Mouse (Mus musculus) layer of hippocampus, adult 2 months (tissue): ENCODE measurements around the gene Tmc8. TPM values are rescaled to one million over a fixed set of nuclear protein-coding genes. Genes with fewer than 3 reads are reported as not detected.

Experiments
- DNase-seq, 2 experiments: peaks; one replicate each; pipeline ENCODE4 v3.0.0; 2022; ENCODE audit warnings: low spot score in 2 of 2
- H3K27ac ChIP-seq: fragments of 200-600 bp; 2 replicates; pipeline ENCODE4 v1.8.1; 2022
- H3K4me3 ChIP-seq: fragments of 200-600 bp; 2 replicates; pipeline ENCODE4 v1.8.1; 2022; ENCODE audit warnings: mild to moderate bottlenecking
- CTCF ChIP-seq: fragments of 200-600 bp; conservative IDR thresholded peaks from 2 replicates; pipeline ENCODE4 v1.8.1; 2022; ENCODE audit warnings: antibody characterized with exemption, mild to moderate bottlenecking, moderate library complexity
- total RNA-seq, 2 experiments: library from RNA; stranded (reverse); gene quantifications; 2 replicates each; pipeline ENCODE4 v1.2.3; 2021

The Tmc8 gene
- total RNA-seq, 2 experiments from 2014 or later = 0.64 to 0.91 TPM

DNA sequence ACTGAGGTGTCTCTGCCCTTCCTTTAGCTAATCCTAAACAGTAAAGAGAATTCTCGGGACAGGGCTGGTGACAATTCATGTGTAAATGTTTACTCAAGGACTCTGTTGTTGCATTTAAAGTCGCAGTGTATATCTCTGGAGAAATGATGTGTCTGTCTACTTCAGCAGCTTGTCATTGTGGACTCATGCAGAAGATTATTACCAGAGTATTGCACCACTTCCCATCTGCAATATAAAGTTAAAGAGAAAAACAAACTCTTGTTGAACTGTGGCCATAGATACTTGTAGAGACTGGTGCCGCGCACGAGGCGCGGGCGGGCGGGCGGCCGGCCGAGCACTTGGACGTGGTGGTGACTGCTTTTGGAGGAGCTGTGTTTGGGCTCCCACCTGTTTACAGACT is 20.1 kb upstream of the Tmc8 start:
- H3K4me3 ChIP-seq = no peak overlapping the region
- TF ChIP-seq CTCF = no peak
- no peak overlapping the region for H3K27ac ChIP-seq
- no peak for DNase-seq

DNA sequence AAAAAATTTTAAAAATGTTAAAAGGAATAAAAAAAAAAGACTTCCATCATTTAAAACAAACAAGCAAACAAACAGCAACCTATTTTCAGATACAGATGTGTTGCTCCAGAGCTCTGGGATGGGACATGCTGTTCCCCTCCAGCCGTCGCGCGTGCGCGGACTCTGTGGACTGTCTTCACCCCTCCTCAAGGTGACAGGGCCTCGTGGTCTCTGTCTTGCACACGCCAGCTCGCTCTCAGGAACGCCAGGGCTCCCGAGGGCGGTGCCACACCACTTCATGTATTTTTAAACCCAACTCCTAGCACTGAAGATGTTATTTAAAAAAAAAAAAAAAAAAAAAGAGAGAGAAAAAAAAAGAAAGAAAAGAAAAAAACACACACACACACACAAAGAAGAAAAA is 19.6 kb upstream of the Tmc8 start:
- TF ChIP-seq CTCF = no peak
- no peak for DNase-seq
- H3K27ac ChIP-seq = no peak overlapping the region
- H3K4me3 ChIP-seq = no peak overlapping the region

DNA sequence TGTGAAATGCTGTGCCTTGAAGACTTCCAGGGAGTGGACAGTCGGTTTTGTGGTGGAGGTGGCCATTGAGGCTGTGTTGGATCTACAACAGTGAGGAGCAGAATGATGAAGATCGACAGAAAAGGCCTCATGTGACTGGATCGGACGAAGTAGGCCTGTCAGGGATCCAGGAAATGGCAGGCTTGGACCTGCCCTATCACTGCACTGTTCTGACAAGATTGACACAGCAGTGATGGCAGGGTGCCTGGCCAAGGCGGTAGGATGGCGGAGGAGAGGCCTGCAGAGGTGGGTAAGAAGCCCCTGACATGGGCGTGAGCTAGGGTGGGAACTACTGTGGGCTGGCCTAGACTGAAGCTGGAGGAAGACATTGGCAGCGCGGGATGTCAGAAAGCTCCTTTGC is 17.6 kb upstream of the Tmc8 start:
- Histone ChIP-seq H3K27ac (peak overlapping the region; percentile 32; the same call in 1 of the 2 replicates), H3K4me3 (no peak overlapping the region)
- DNase-seq = no peak
- TF ChIP-seq CTCF = no peak

DNA sequence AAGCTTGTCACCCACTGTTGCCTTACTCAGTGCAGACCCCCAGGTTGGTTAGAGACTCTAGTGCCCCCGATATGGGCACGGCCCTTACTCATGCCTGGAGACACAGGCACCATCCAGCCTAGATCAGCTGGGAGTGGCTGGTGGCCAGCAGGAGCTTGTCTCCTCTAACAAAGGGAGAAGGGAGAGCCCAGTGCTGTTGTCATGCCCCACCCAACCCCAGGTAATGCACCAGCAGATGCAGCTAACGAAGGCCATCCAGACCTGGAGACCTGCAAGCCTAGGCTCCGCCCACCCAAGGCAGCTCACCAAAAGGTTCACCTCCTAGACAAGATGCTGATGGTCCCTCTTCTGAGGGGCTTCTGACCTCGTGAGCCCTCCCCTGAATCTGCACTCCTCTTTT is 16.5 kb upstream of the Tmc8 start:
- no peak for TF ChIP-seq CTCF
- Histone ChIP-seq H3K27ac (0 out of 2 replicates have a peak overlapping the region, but pooled peaks have one; percentile 14), H3K4me3 (no peak overlapping the region)
- no peak for DNase-seq

DNA sequence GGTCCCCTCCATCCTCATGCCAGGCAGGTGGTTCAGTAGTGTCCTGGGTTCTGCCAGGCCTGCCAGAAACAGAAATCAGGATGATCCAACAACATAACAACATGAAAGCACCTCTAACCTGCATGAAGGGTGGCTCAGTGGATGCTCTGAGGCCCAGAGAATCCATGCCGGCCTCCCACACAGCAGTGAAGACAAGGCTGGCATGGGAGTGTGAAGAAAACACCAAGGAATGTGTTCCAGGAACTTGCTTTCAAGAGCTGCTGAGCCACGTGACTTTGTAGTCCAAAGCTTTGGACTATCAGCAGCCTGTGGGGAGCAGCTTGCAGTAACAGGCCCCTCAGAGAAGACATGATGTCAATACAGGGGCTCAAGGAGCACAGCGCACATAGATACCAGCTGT is 15.6 kb upstream of the Tmc8 start:
- TF ChIP-seq CTCF = no peak
- no peak for DNase-seq
- Histone ChIP-seq H3K4me3 (no peak overlapping the region), H3K27ac (peak overlapping the region; percentile 32; the same call in 1 of the 2 replicates)

DNA sequence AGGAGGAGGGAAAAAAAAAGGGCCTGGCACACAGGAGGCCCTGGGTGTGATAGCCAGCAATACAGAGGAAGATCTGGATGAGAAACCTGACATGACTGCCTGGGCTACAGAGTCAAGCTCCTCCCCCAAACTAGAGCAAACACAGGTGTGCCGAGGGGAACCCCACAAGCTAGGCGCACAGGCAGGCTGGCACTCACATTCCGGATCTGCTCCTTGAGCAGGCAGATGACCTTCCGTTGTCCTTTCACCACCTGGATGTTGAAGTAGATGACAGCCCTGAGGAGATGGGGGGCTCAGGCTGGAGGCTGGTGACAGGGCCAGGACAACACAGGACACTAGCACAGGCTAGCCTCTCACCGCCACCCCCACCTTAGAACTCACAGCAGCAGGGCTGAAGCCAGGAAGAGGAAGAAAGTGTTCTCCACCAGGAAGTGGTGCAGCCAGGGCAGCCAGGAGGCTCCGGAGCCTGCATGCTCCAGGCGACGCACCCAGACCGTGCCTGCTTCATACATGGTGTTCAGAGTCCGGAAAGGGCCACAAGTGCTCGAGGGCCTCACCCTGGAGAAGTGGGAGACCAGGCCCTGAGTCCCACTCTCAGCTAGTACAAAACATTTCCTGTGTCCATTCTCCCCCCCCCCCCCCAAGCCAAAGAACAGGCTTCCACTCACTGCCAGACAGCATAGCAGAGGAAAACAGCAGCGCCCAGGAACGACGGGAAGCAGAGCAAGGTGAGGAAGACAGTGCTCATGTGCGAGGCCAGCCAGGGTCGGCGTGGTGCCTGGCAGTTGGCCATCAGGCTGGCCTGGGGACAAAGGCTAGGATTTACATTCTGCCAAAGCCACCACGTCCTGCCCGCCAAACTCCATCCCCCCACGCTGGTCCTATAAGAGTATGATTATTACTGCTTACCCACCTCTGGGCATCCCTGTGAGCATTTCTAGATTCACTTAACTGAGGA is 12.9 kb upstream of the Tmc8 start:
- no peak for DNase-seq
- H3K4me3 ChIP-seq = no peak overlapping the region

DNA sequence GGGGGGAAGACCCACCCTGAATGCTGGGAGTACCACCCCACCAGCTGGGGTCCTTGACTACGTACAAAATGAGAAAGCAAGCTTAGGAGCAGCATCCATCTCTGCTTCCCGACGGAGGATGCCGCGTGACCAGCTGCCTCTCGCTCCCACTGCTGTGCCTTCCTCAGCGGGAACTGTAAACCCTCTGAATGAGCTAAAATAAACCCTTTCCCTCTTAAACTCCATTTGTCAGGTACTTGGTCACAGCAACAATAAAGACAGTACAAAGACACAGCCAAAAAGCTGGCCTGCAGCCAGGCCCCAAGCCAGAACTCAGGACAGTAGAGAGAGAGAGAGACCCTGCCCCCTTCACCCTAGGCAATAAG is 12.2 kb upstream of the Tmc8 start:
- H3K27ac ChIP-seq = no peak overlapping the region
- DNase-seq = no peak
- no peak for TF ChIP-seq CTCF
- H3K4me3 ChIP-seq = no peak overlapping the region

More for the DNA sequence above, 12.9 kb upstream of the Tmc8 start:
- no peak for TF ChIP-seq CTCF
- H3K27ac ChIP-seq = no peak overlapping the region

DNA sequence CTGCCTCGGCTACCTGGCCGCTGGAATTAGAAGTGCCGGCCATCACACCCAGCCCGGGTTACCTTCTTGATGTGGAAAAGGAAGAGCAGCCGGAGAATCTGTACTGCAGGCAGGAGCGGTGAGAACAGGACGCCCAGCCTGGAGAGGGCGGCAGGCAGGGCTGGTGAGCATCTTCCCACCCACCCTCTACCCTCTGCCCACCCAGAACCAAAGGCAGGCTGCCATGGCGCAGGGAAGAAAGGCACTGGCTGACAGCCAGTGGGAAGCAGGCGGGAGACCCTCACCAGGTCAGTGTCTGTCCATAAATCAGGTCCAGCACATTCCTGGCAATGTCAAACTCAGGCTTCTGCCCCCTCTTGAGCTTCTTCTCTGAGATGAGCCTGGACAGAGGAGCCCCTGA is 11.5 kb upstream of the Tmc8 start:
- TF ChIP-seq CTCF = no peak
- H3K27ac ChIP-seq = no peak overlapping the region
- DNase-seq = no peak
- no peak overlapping the region for H3K4me3 ChIP-seq

DNA sequence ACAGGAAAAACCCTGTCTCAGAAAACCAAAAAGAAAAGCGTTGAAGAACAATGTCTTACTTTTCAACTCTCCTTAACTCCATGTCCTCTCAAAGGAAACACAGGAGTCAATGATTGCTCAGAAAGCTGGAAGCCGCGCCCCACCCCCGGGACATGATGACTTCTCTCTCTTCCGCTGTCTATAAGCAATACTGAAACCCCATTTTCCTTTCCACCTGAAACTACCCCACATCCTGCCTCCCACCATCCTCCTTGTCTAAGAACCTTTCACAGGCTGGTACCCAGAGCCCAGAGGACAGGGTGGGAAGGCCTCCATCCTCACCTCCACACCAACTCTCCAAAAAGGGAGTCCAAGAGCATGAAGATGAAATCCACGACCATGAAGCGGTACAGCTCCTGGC is 9.5 kb upstream of the Tmc8 start:
- no peak for DNase-seq
- TF ChIP-seq CTCF = no peak
- Histone ChIP-seq H3K27ac (no peak overlapping the region), H3K4me3 (no peak overlapping the region)

DNA sequence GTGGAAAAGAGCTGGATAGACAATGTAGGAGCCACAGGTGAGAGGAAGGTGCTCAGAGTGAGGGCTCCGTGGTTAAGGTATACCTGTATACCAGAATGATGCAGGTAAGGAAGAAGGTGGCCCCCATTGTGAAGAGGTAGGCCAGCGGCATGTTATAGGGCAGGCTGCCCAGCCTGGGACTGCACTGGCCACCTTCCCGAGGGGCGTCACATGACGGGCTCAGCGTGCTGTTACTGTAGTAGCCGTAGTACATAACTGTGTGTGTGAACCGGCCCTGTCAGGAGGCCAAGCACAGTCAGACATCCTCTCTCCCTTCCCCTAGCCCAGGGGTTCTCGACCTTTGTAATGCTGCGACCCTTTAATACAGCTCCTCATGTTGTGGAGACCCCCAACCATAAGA is 7.0 kb upstream of the Tmc8 start:
- Histone ChIP-seq H3K27ac (no peak overlapping the region), H3K4me3 (no peak overlapping the region)
- TF ChIP-seq CTCF = no peak
- DNase-seq = no peak

DNA sequence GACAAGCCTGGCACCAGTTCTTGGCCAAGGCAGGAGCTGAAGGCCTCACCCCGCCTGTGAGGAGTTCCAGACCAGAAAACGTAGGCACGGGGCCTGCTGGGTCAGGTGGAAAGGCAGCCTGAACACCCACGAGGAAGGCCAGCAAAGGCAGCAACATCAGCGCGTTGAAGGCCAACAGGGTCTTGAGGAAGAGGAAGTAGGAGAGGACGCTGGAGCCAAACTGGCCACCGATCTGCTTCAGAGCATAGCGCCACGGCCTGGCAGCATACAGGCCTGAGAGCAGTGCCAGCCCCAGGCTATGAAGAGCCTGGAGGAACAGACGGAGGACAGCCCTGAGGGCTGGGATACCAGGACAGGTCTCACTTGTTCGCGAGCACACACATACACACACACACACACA is 6.3 kb upstream of the Tmc8 start:
- Histone ChIP-seq H3K4me3 (no peak overlapping the region), H3K27ac (no peak overlapping the region)
- no peak for DNase-seq
- 0 out of 2 replicates have a peak, but pooled peaks have one; percentile 6 for TF ChIP-seq CTCF

DNA sequence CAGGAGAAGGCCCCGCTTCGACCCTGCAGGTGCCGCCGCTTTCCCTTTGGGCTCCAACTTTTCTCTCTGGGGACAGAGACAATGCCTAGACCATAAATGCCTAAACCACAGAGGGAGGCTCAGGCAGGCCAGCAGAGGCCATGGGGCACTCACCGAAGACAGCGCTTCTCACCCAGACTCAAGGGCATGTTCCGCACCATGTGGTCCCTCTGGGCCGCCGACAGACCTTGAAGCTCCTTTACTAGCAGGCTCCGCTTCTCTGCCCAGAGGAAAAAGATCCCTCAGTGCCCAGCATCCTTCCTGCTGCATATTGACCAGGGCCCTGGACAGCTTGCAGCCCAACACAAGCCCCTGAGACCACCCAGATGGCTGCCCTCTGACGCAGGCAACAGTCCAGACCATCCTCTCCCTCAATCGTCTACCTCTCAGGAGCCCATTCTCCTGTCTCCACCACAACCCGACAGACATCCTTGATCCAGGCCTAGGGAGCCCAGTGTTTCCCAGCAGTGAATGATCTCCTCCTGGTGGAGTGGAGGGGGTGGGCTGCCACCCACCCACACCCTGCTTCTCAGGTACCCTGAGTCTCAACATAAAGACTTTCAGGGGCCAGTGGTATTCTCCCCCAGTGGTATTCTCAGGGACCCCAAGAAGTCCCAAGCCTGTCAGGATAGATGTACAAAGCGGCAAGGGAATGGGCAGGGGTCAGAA is 5.6 kb upstream of the Tmc8 start:
- DNase-seq = no peak
- H3K4me3 ChIP-seq = no peak overlapping the region
- no peak for TF ChIP-seq CTCF

DNA sequence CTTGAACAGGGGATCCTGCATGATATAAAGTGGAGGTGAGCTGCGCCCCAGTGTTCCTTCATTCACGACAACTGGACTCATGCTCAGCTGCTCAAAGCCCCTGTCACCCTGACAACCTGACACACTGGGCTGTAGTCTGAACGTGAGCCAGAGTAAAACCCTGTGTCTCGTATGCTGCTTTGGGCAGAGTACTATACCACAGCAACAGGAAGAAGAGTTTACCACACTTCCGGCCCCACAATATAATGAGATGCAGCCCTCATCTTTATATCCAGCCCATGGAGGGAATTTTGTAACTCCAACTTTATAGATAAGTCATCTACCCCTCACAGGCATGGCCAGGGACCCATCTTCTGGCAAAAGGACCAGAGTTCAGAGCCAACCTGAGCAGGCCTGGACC is 4.8 kb upstream of the Tmc8 start:
- DNase-seq = no peak
- H3K4me3 ChIP-seq = no peak overlapping the region
- no peak for TF ChIP-seq CTCF
- H3K27ac ChIP-seq = no peak overlapping the region

More for the DNA sequence above, 5.6 kb upstream of the Tmc8 start:
- no peak overlapping the region for H3K27ac ChIP-seq
